Mouse (Mus musculus) lung, embryonic 16.5 days (tissue): ENCODE results near the gene Zfp281. TPM values are rescaled to one million over a fixed set of nuclear protein-coding genes. Genes with fewer than 3 reads are reported as not detected.

Source experiments
- ATAC-seq: fragments of 200-750 bp; cut with Nextera tagmentation; 2 replicates; pipeline ENCODE4 v1.8.0; 2017; ENCODE audit warnings: low read depth, mild to moderate bottlenecking, moderate library complexity
- H3K27ac ChIP-seq: fragments of 300-500 bp; sonication (generic); 2 replicates; pipeline ENCODE4 v1.5.1; 2014; ENCODE audit warnings: mild to moderate bottlenecking, control low read depth, low read length
- H3K27me3 ChIP-seq: fragments of 300-500 bp; sonication (generic); 2 replicates; pipeline ENCODE4 v1.6.1; 2014; ENCODE audit warnings: low read depth, low read length, mixed read lengths; ENCODE audit not compliant: control insufficient read depth, insufficient read depth
- H3K36me3 ChIP-seq: fragments of 300-500 bp; sonication (generic); 2 replicates; pipeline ENCODE4 v1.6.1; 2014; ENCODE audit warnings: low read length; ENCODE audit not compliant: control insufficient read depth, insufficient read depth
- H3K4me1 ChIP-seq: fragments of 300-500 bp; sonication (generic); replicated peaks from 2 replicates; pipeline ENCODE4 v1.6.1; 2014; ENCODE audit warnings: low read length, mixed read lengths; ENCODE audit not compliant: control insufficient read depth, insufficient read depth
- H3K4me2 ChIP-seq: fragments of 300-500 bp; sonication (generic); 2 replicates; pipeline ENCODE4 v1.6.1; 2014; ENCODE audit warnings: low read depth, low read length, control low read depth
- H3K4me3 ChIP-seq: fragments of 300-500 bp; sonication (generic); 2 replicates; pipeline ENCODE4 v1.5.1; 2014; ENCODE audit warnings: mild to moderate bottlenecking, low read length, control low read depth
- H3K9ac ChIP-seq: fragments of 300-500 bp; sonication (generic); 2 replicates; pipeline ENCODE4 v1.6.1; 2014; ENCODE audit warnings: low read length, control low read depth
- H3K9me3 ChIP-seq: fragments of 300-500 bp; sonication (generic); 2 replicates; pipeline ENCODE4 v1.6.1; 2016; ENCODE audit warnings: low read length; ENCODE audit not compliant: control insufficient read depth
- WGBS: fragments of 180-500 bp; shearing (Covaris S2); extraction: QIAGEN DNeasy Blood & Tissue Kit; methylation state at CpG from one replicate; pipeline ENCODE4 v1.1.7; 2014; 5-methylcytosine and 5-hydroxymethylcytosine counted together
- polyA plus RNA-seq: library from polyadenylated mRNA; unstranded; fragments of >200 nt; fragmentation: Nextera tagmentation; extraction: Ambion mirVana; gene quantifications from 2 replicates; pipeline ENCODE4 v1.2.1, GENCODE M21; 2015

The Zfp281 gene
- polyA plus RNA-seq, 1 experiment from 2014 or later: 22.1 TPM

GRCm38 (mm10) chr1:136626141-136626540 lies 1.4 kb downstream of the Zfp281 start:
- Histone ChIP-seq H3K27me3 (no peaks in the 10 kb centered on the region), H3K9me3 (no peaks in the 10 kb centered on the region), H3K27ac (no peak overlapping the region), H3K4me2 (peak overlapping the region; percentile 91), H3K36me3 (peaks cover 21% of the 10 kb centered on the region), H3K4me3 (peak overlapping the region; percentile 94), H3K4me1 (peaks cover 30% of the 10 kb centered on the region), H3K9ac (peak overlapping the region; percentile 97)
- ATAC-seq: no peak
- 81% methylated on average over 7 of the region's 7 CpGs for WGBS

- no peak overlapping the region for H3K9ac ChIP-seq
- WGBS: 92% methylated on average over 5 of the region's 5 CpGs
- no peak overlapping the region for H3K4me2 ChIP-seq
- no peak overlapping the region for H3K4me3 ChIP-seq
- H3K4me1 ChIP-seq: peaks cover 30% of the 10 kb centered on the region
- H3K27me3 ChIP-seq: no peaks in the 10 kb centered on the region
- no peak overlapping the region for H3K27ac ChIP-seq
- H3K36me3 ChIP-seq: peaks cover 21% of the 10 kb centered on the region
- no peak for ATAC-seq
- H3K9me3 ChIP-seq: no peaks in the 10 kb centered on the region
Measured at GRCm38 (mm10) chr1:136626756-136627155, 2.1 kb downstream of the Zfp281 start.

GRCm38 (mm10) chr1:136627591-136627990 lies 2.9 kb downstream of the Zfp281 start:
- 75% methylated on average over 5 of the region's 5 CpGs for WGBS
- H3K4me1 ChIP-seq: peaks cover 30% of the 10 kb centered on the region
- no peak overlapping the region; the same call in 1 of the 2 replicates for H3K4me3 ChIP-seq
- H3K4me2 ChIP-seq: peak overlapping the region; percentile 30
- H3K9ac ChIP-seq: no peak overlapping the region
- H3K27me3 ChIP-seq: no peaks in the 10 kb centered on the region
- no peaks in the 10 kb centered on the region for H3K9me3 ChIP-seq
- H3K36me3 ChIP-seq: peaks cover 21% of the 10 kb centered on the region
- no peak for ATAC-seq
- no peak overlapping the region for H3K27ac ChIP-seq

- Histone ChIP-seq H3K4me1 (peaks cover 5% of the 10 kb centered on the region), H3K9ac (no peak overlapping the region), H3K9me3 (no peaks in the 10 kb centered on the region), H3K4me2 (no peak overlapping the region), H3K27me3 (no peaks in the 10 kb centered on the region), H3K36me3 (peaks cover 3% of the 10 kb centered on the region; the same call in 1 of the 2 replicates), H3K27ac (no peak overlapping the region), H3K4me3 (no peak overlapping the region)
- 30% methylated on average over 3 of the region's 3 CpGs for WGBS
- ATAC-seq: no peak
Measured at GRCm38 (mm10) chr1:136632891-136633290, 8.2 kb downstream of the Zfp281 start.

- H3K27me3 ChIP-seq: no peaks in the 10 kb centered on the region
- H3K27ac ChIP-seq: no peak overlapping the region
- H3K9ac ChIP-seq: no peak overlapping the region
- no peaks in the 10 kb centered on the region for H3K9me3 ChIP-seq
- H3K4me2 ChIP-seq: no peak overlapping the region
- no peak for ATAC-seq
- H3K36me3 ChIP-seq: no peaks in the 10 kb centered on the region; the same call in 1 of the 2 replicates
- no peak overlapping the region for H3K4me3 ChIP-seq
- no peaks in the 10 kb centered on the region for H3K4me1 ChIP-seq
- 67% methylated on average over 6 of the region's 6 CpGs for WGBS
Measured at GRCm38 (mm10) chr1:136635644-136636043, 10.9 kb downstream of the Zfp281 start.

- WGBS: 84% methylated on average over 6 of the region's 6 CpGs
- H3K36me3 ChIP-seq: no peaks in the 10 kb centered on the region; the same call in 1 of the 2 replicates
- H3K27ac ChIP-seq: no peak overlapping the region
- H3K9ac ChIP-seq: no peak overlapping the region
- no peaks in the 10 kb centered on the region for H3K4me1 ChIP-seq
- H3K27me3 ChIP-seq: no peaks in the 10 kb centered on the region
- no peak overlapping the region for H3K4me3 ChIP-seq
- H3K4me2 ChIP-seq: no peak overlapping the region
- ATAC-seq: no peak
- H3K9me3 ChIP-seq: no peaks in the 10 kb centered on the region
Measured at GRCm38 (mm10) chr1:136636946-136637345, 12.2 kb downstream of the Zfp281 start.

- Histone ChIP-seq H3K4me1 (no peaks in the 10 kb centered on the region), H3K9me3 (no peaks in the 10 kb centered on the region), H3K27me3 (no peaks in the 10 kb centered on the region), H3K9ac (no peak overlapping the region), H3K27ac (no peak overlapping the region), H3K4me3 (no peak overlapping the region), H3K36me3 (no peaks in the 10 kb centered on the region; the same call in 1 of the 2 replicates), H3K4me2 (no peak overlapping the region)
- 78% methylated on average over 4 of the region's 4 CpGs for WGBS
- ATAC-seq: no peak
Measured at GRCm38 (mm10) chr1:136637696-136638095, 13.0 kb downstream of the Zfp281 start.

GRCm38 (mm10) chr1:136638211-136638610 lies 13.5 kb downstream of the Zfp281 start:
- no peaks in the 10 kb centered on the region for H3K27me3 ChIP-seq
- no peak overlapping the region for H3K27ac ChIP-seq
- no peak overlapping the region for H3K4me2 ChIP-seq
- no peaks in the 10 kb centered on the region; the same call in 1 of the 2 replicates for H3K36me3 ChIP-seq
- H3K4me3 ChIP-seq: no peak overlapping the region
- H3K4me1 ChIP-seq: no peaks in the 10 kb centered on the region
- H3K9me3 ChIP-seq: no peaks in the 10 kb centered on the region
- no peak for ATAC-seq
- H3K9ac ChIP-seq: no peak overlapping the region
- WGBS: 87% methylated on average over 7 of the region's 7 CpGs

- 84% methylated on average over 5 of the region's 5 CpGs for WGBS
- H3K4me2 ChIP-seq: no peak overlapping the region
- H3K4me1 ChIP-seq: no peaks in the 10 kb centered on the region
- H3K9me3 ChIP-seq: no peaks in the 10 kb centered on the region
- ATAC-seq: no peak
- H3K9ac ChIP-seq: no peak overlapping the region
- H3K27ac ChIP-seq: no peak overlapping the region
- H3K27me3 ChIP-seq: no peaks in the 10 kb centered on the region
- H3K36me3 ChIP-seq: no peaks in the 10 kb centered on the region; the same call in 1 of the 2 replicates
- H3K4me3 ChIP-seq: no peak overlapping the region
Measured at GRCm38 (mm10) chr1:136638699-136639098, 14.0 kb downstream of the Zfp281 start.

GRCm38 (mm10) chr1:136639221-136639620 lies 14.5 kb downstream of the Zfp281 start:
- Histone ChIP-seq H3K4me1 (no peaks in the 10 kb centered on the region), H3K36me3 (no peaks in the 10 kb centered on the region), H3K4me2 (no peak overlapping the region), H3K9me3 (no peaks in the 10 kb centered on the region), H3K4me3 (no peak overlapping the region), H3K9ac (no peak overlapping the region), H3K27me3 (no peaks in the 10 kb centered on the region), H3K27ac (no peak overlapping the region)
- ATAC-seq: no peak
- WGBS: 72% methylated on average over 2 of the region's 2 CpGs
